Mouse (Mus musculus): ENCODE results near the gene Zfp800. TPM values are rescaled to one million over a fixed set of nuclear protein-coding genes. Genes with fewer than 3 reads are reported as not detected.

The Zfp800 gene
- polyA plus RNA-seq, 1 experiment from 2014 or later, result 18.2 TPM

- no peaks in the 10 kb centered on the region for H3K9me3 ChIP-seq (ENCODE audit: control insufficient read depth, low read length)
- no peak overlapping the region for H3K4me3 ChIP-seq (ENCODE audit: low read length)
- no peak overlapping the region for H3K9ac ChIP-seq (ENCODE audit: low read depth, low read length)
- H3K27ac ChIP-seq (ENCODE audit: low read depth, low read length), result no peak overlapping the region
- peaks cover 4% of the 10 kb centered on the region for H3K4me1 ChIP-seq (ENCODE audit: control insufficient read depth, insufficient read depth, low read depth, low read length)
- no peak overlapping the region for H3K4me2 ChIP-seq (ENCODE audit: low read length)
- 66% methylated on average over 1 of the region's 1 CpGs for WGBS
- no peaks in the 10 kb centered on the region for H3K27me3 ChIP-seq (replicated peaks; ENCODE audit: control insufficient read depth, insufficient read depth, low read length)
- H3K36me3 ChIP-seq (ENCODE audit: control insufficient read depth, insufficient read depth, low read length), result peaks cover 3% of the 10 kb centered on the region; the same call in 1 of the 2 replicates
- ATAC-seq, result no peak
These were observed 139.4 kb downstream of the Zfp800 start for GRCm38 (mm10) chr6:28258440-28258839.

- H3K4me1 ChIP-seq (ENCODE audit: control insufficient read depth, insufficient read depth, low read depth, low read length), result peaks cover 4% of the 10 kb centered on the region
- H3K4me3 ChIP-seq (ENCODE audit: low read length), result no peak overlapping the region
- no peaks in the 10 kb centered on the region for H3K27me3 ChIP-seq (replicated peaks; ENCODE audit: control insufficient read depth, insufficient read depth, low read length)
- no peak for ATAC-seq
- H3K36me3 ChIP-seq (ENCODE audit: control insufficient read depth, insufficient read depth, low read length), result peaks cover 5% of the 10 kb centered on the region; the same call in 1 of the 2 replicates
- no peak overlapping the region for H3K4me2 ChIP-seq (ENCODE audit: low read length)
- no peaks in the 10 kb centered on the region for H3K9me3 ChIP-seq (ENCODE audit: control insufficient read depth, low read length)
- H3K9ac ChIP-seq (ENCODE audit: low read depth, low read length), result no peak overlapping the region
- 100% methylated on average over 1 of the region's 1 CpGs for WGBS
- no peak overlapping the region for H3K27ac ChIP-seq (ENCODE audit: low read depth, low read length)
These were observed 140.0 kb downstream of the Zfp800 start for GRCm38 (mm10) chr6:28257772-28258171.

DNA sequence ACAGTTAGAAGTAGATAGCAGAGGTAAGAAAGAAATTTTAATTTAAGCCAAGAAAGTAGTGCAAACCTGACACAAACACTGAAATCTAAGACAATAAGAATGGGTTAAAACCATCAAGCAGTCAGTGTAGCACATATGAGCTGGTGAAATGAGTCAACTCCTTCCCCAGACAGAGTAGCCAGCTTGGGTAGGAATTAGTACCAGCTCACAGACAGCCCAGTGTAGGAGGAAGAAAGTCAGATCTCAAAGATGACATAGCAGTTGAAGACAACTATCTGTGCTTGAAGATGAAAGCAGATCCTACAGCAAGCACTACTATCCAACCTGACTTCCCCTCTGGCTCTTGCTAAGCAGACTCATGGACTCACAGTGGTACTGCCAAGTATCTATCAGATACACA lies 145.0 kb downstream of the Zfp800 start:
- Histone ChIP-seq H3K27me3 (replicated peaks; ENCODE audit: control insufficient read depth, insufficient read depth, low read length) (no peaks in the 10 kb centered on the region), H3K9ac (ENCODE audit: low read depth, low read length) (no peak overlapping the region), H3K4me2 (ENCODE audit: low read length) (no peak overlapping the region), H3K4me3 (ENCODE audit: low read length) (no peak overlapping the region), H3K36me3 (ENCODE audit: control insufficient read depth, insufficient read depth, low read length) (peaks cover 8% of the 10 kb centered on the region; the same call in 1 of the 2 replicates), H3K4me1 (ENCODE audit: control insufficient read depth, insufficient read depth, low read depth, low read length) (no peaks in the 10 kb centered on the region), H3K9me3 (ENCODE audit: control insufficient read depth, low read length) (no peaks in the 10 kb centered on the region), H3K27ac (ENCODE audit: low read depth, low read length) (no peak overlapping the region)
- no peak for ATAC-seq

DNA sequence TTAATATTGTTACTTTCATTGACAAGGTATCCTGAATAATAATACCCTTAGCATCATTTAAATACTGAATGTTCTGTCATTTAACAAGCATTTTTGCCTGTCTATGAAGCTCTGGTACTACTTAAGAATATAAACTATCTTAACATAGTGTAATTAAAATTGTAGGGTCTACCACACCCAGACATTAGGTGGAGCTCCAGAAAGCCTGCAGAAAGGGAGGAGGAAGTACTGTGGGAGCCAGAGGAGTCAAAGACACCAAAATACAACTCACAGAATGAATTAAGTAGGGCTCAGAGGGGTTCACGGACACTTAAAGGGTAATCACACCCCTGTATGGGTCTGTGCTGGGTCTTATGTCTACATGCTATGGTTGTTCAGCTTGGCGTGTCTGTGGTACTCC lies 149.6 kb downstream of the Zfp800 start:
- 78% methylated on average over 2 of the region's 2 CpGs for WGBS
- no peak for ATAC-seq
- peaks cover 9% of the 10 kb centered on the region; the same call in 1 of the 2 replicates for H3K36me3 ChIP-seq (ENCODE audit: control insufficient read depth, insufficient read depth, low read length)
- H3K27ac ChIP-seq (ENCODE audit: low read depth, low read length), result no peak overlapping the region
- no peaks in the 10 kb centered on the region for H3K27me3 ChIP-seq (replicated peaks; ENCODE audit: control insufficient read depth, insufficient read depth, low read length)
- H3K9me3 ChIP-seq (ENCODE audit: control insufficient read depth, low read length), result no peaks in the 10 kb centered on the region
- no peak overlapping the region for H3K9ac ChIP-seq (ENCODE audit: low read depth, low read length)
- no peak overlapping the region for H3K4me3 ChIP-seq (ENCODE audit: low read length)
- H3K4me2 ChIP-seq (ENCODE audit: low read length), result no peak overlapping the region
- no peaks in the 10 kb centered on the region for H3K4me1 ChIP-seq (ENCODE audit: control insufficient read depth, insufficient read depth, low read depth, low read length)

GRCm38 (mm10) chr6:28232618-28233361 lies 165.0 kb downstream of the Zfp800 start:
- Histone ChIP-seq H3K27me3 (replicated peaks; ENCODE audit: control insufficient read depth, insufficient read depth, low read length) (no peaks in the 10 kb centered on the region), H3K4me2 (ENCODE audit: low read length) (no peak overlapping the region), H3K27ac (ENCODE audit: low read depth, low read length) (no peak overlapping the region), H3K9me3 (ENCODE audit: control insufficient read depth, low read length) (no peaks in the 10 kb centered on the region), H3K4me1 (ENCODE audit: control insufficient read depth, insufficient read depth, low read depth, low read length) (no peaks in the 10 kb centered on the region), H3K36me3 (ENCODE audit: control insufficient read depth, insufficient read depth, low read length) (peaks cover 6% of the 10 kb centered on the region; the same call in 1 of the 2 replicates), H3K9ac (ENCODE audit: low read depth, low read length) (no peak overlapping the region), H3K4me3 (ENCODE audit: low read length) (no peak overlapping the region)
- 96% methylated on average over 7 of the region's 7 CpGs for WGBS
- no peak for ATAC-seq

DNA sequence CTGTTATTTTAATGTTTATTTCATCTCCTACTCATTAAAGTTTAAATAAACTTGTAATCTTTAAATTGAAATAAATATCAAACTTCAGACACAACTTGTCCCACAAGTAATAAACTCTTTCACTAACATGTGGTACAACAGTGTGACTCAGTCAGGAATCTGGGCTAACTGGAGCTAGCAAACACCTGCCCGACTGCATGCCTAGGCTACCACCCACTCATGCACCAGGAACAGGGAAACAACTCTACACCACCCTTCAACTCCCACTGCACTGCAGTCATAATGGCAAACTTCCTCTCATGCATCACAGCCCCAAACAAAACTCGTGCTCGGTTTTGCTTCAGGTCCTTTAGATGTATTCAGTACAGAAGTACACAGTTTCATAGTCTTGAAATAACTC lies 169.7 kb downstream of the Zfp800 start:
- Histone ChIP-seq H3K9me3 (ENCODE audit: control insufficient read depth, low read length) (no peaks in the 10 kb centered on the region), H3K27ac (ENCODE audit: low read depth, low read length) (no peak overlapping the region), H3K4me3 (ENCODE audit: low read length) (no peak overlapping the region), H3K36me3 (ENCODE audit: control insufficient read depth, insufficient read depth, low read length) (peaks cover 6% of the 10 kb centered on the region; the same call in 1 of the 2 replicates), H3K4me2 (ENCODE audit: low read length) (no peak overlapping the region), H3K4me1 (ENCODE audit: control insufficient read depth, insufficient read depth, low read depth, low read length) (no peaks in the 10 kb centered on the region), H3K9ac (ENCODE audit: low read depth, low read length) (no peak overlapping the region), H3K27me3 (replicated peaks; ENCODE audit: control insufficient read depth, insufficient read depth, low read length) (no peaks in the 10 kb centered on the region)
- 90% methylated on average over 3 of the region's 3 CpGs for WGBS
- ATAC-seq, result no peak

GRCm38 (mm10) chr6:28221017-28221416 lies 176.8 kb downstream of the Zfp800 start:
- 0 out of 2 replicates have a peak, but pooled peaks have one; percentile 11 for ATAC-seq
- Histone ChIP-seq H3K4me2 (ENCODE audit: low read length) (no peak overlapping the region), H3K27ac (ENCODE audit: low read depth, low read length) (no peak overlapping the region), H3K36me3 (ENCODE audit: control insufficient read depth, insufficient read depth, low read length) (no peaks in the 10 kb centered on the region), H3K9ac (ENCODE audit: low read depth, low read length) (no peak overlapping the region), H3K4me1 (ENCODE audit: control insufficient read depth, insufficient read depth, low read depth, low read length) (no peaks in the 10 kb centered on the region), H3K4me3 (ENCODE audit: low read length) (no peak overlapping the region), H3K27me3 (replicated peaks; ENCODE audit: control insufficient read depth, insufficient read depth, low read length) (no peaks in the 10 kb centered on the region), H3K9me3 (ENCODE audit: control insufficient read depth, low read length) (no peaks in the 10 kb centered on the region)
- 86% methylated on average over 4 of the region's 4 CpGs for WGBS

DNA sequence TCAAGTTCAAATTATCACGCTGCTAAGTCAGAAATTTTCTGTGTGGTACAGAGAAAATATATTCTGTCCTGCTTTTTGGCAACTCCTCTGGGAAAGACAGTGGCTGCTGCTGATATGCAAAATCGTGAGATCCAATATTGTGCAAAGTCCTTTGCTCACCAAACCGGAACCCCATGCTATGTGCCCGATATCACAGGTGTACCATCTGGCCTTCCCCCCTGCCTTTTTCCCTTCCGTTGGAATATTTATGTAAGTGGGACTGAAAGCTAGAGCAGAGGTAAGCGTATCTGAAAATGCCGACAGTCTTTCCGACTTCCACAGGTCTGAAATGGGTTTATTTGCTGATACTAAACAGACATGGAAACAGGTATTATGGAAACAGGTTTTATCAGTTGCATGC lies 179.4 kb downstream of the Zfp800 start:
- no peak overlapping the region for H3K27ac ChIP-seq (ENCODE audit: low read depth, low read length)
- H3K4me1 ChIP-seq (ENCODE audit: control insufficient read depth, insufficient read depth, low read depth, low read length), result no peaks in the 10 kb centered on the region; the same call in 1 of the 2 replicates
- H3K4me2 ChIP-seq (ENCODE audit: low read length), result no peak overlapping the region
- 85% methylated on average over 8 of the region's 8 CpGs for WGBS
- no peaks in the 10 kb centered on the region for H3K36me3 ChIP-seq (ENCODE audit: control insufficient read depth, insufficient read depth, low read length)
- H3K9me3 ChIP-seq (ENCODE audit: control insufficient read depth, low read length), result no peaks in the 10 kb centered on the region
- H3K9ac ChIP-seq (ENCODE audit: low read depth, low read length), result no peak overlapping the region
- H3K4me3 ChIP-seq (ENCODE audit: low read length), result no peak overlapping the region
- ATAC-seq, result no peak
- no peaks in the 10 kb centered on the region for H3K27me3 ChIP-seq (replicated peaks; ENCODE audit: control insufficient read depth, insufficient read depth, low read length)

GRCm38 (mm10) chr6:28215268-28215954 lies 182.4 kb downstream of the Zfp800 start:
- under 1% methylated on average over 68 of the region's 87 CpGs for WGBS
- H3K4me2 ChIP-seq (ENCODE audit: low read length), result peak overlapping the region; percentile 84
- ATAC-seq, result peak; percentile 91
- peak overlapping the region; percentile 64 for H3K4me3 ChIP-seq (ENCODE audit: low read length)
- no peaks in the 10 kb centered on the region; the same call in 1 of the 2 replicates for H3K4me1 ChIP-seq (ENCODE audit: control insufficient read depth, insufficient read depth, low read depth, low read length)
- no peaks in the 10 kb centered on the region for H3K36me3 ChIP-seq (ENCODE audit: control insufficient read depth, insufficient read depth, low read length)
- H3K9ac ChIP-seq (ENCODE audit: low read depth, low read length), result peak overlapping the region; percentile 81
- no peaks in the 10 kb centered on the region for H3K9me3 ChIP-seq (ENCODE audit: control insufficient read depth, low read length)
- peak overlapping the region; percentile 78 for H3K27ac ChIP-seq (ENCODE audit: low read depth, low read length)
- no peaks in the 10 kb centered on the region for H3K27me3 ChIP-seq (replicated peaks; ENCODE audit: control insufficient read depth, insufficient read depth, low read length)

Measured in hindbrain, embryonic 16.5 days (tissue).